ENCODE assay signal across 30 mouse cellular contexts in genomic region chr6:134301951-134302350, GRCm38 (mm10).
DNase-seq lines count a peak whose midpoint lies in the region; ATAC-seq and TF ChIP-seq lines count a peak whose summit lies in the region.
"Had no signal": no experiment of that assay in that cellular context is flagged by ENCODE, and none has a peak within 500 bp of the region (broad histone marks: within the 10 kb centered on the region; RNA-seq: fewer than 3 reads in every experiment).

No protein-coding gene starts in this region.

- WGBS in lung, postnatal 0 days, result 77% methylated on average over 1 of the region's 1 CpGs
- 93% methylated on average over 1 of the region's 1 CpGs for WGBS in forebrain, embryonic 16.5 days

- no peaks in the 10 kb centered on the region for H3K4me1 ChIP-seq in lung, postnatal 0 days (ENCODE audit: insufficient read depth, low read depth, low read length)
- no peaks in the 10 kb centered on the region for H3K4me1 ChIP-seq in forebrain, embryonic 16.5 days (replicated peaks; ENCODE audit: control insufficient read depth, insufficient read depth, low read length)
- H3K4me1 ChIP-seq: embryonic facial prominence, embryonic 10.5 days; embryonic facial prominence, embryonic 13.5 days; forebrain, embryonic 12.5 days; heart, embryonic 10.5 days; heart, embryonic 13.5 days; intestine, embryonic 15.5 days had no signal

- no peak for TF ChIP-seq CTCF in lung, postnatal 0 days (IDR thresholded peaks at IDR 0.05)

- no peak overlapping the region for H3K27ac ChIP-seq in lung, postnatal 0 days (ENCODE audit: low read length)
- no peak overlapping the region for H3K27ac ChIP-seq in forebrain, embryonic 16.5 days (ENCODE audit: low read length)
- H3K27ac ChIP-seq: embryonic facial prominence, embryonic 10.5 days; embryonic facial prominence, embryonic 13.5 days; forebrain, embryonic 12.5 days; gastrocnemius, adult 2 months; heart, adult 2 months; heart, embryonic 10.5 days; heart, embryonic 13.5 days; hindbrain, embryonic 14.5 days; hindbrain, postnatal 0 days; intestine, embryonic 15.5 days had no signal

- H3K4me3 ChIP-seq in lung, postnatal 0 days (ENCODE audit: low read depth, low read length), result no peak overlapping the region
- no peak overlapping the region for H3K4me3 ChIP-seq in forebrain, embryonic 16.5 days (replicated peaks; ENCODE audit: low read length)
- H3K4me3 ChIP-seq: embryonic facial prominence, embryonic 10.5 days; embryonic facial prominence, embryonic 13.5 days; erythroblast, embryonic 14.5 days; forebrain, embryonic 12.5 days; gastrocnemius, adult 2 months; heart, adult 2 months; heart, embryonic 10.5 days; heart, embryonic 13.5 days; intestine, embryonic 15.5 days had no signal

- H3K9me3 ChIP-seq in lung, postnatal 0 days (ENCODE audit: low read length), result no peaks in the 10 kb centered on the region
- H3K9me3 ChIP-seq in forebrain, embryonic 16.5 days (ENCODE audit: control insufficient read depth, low read length), result no peaks in the 10 kb centered on the region
- H3K9me3 ChIP-seq: embryonic facial prominence, embryonic 10.5 days; embryonic facial prominence, embryonic 13.5 days; forebrain, embryonic 12.5 days; heart, embryonic 10.5 days; heart, embryonic 13.5 days; intestine, embryonic 15.5 days had no signal

- H3K36me3 ChIP-seq in splenic B cell, adult 2 months (ENCODE audit: control insufficient read depth, insufficient read depth, low read length, poor library complexity, severe bottlenecking), result no peaks in the 10 kb centered on the region
- H3K36me3 ChIP-seq in lung, postnatal 0 days (ENCODE audit: insufficient read depth, low read length), result no peaks in the 10 kb centered on the region
- H3K36me3 ChIP-seq in forebrain, embryonic 16.5 days (ENCODE audit: control insufficient read depth, insufficient read depth), result no peaks in the 10 kb centered on the region
- H3K36me3 ChIP-seq: embryonic facial prominence, embryonic 10.5 days; embryonic facial prominence, embryonic 13.5 days; forebrain, embryonic 12.5 days; heart, embryonic 10.5 days; heart, embryonic 13.5 days; intestine, embryonic 15.5 days had no signal

- H3K27me3 ChIP-seq in splenic B cell, adult 2 months (ENCODE audit: control insufficient read depth, insufficient read depth, low read length, poor library complexity, severe bottlenecking), result no peaks in the 10 kb centered on the region
- H3K27me3 ChIP-seq in lung, postnatal 0 days (replicated peaks; ENCODE audit: insufficient read depth, low read length), result no peaks in the 10 kb centered on the region
- no peaks in the 10 kb centered on the region for H3K27me3 ChIP-seq in forebrain, embryonic 16.5 days (replicated peaks; ENCODE audit: control insufficient read depth, insufficient read depth, low read length)
- H3K27me3 ChIP-seq: embryonic facial prominence, embryonic 13.5 days; forebrain, embryonic 12.5 days; heart, embryonic 13.5 days; intestine, embryonic 15.5 days had no signal

- H3K4me2 ChIP-seq in lung, postnatal 0 days (replicated peaks; ENCODE audit: low read depth, low read length), result no peak overlapping the region
- H3K4me2 ChIP-seq in forebrain, embryonic 16.5 days (ENCODE audit: low read length), result no peak overlapping the region
- H3K4me2 ChIP-seq: embryonic facial prominence, embryonic 13.5 days; forebrain, embryonic 12.5 days; heart, embryonic 13.5 days; hindbrain, embryonic 14.5 days; intestine, embryonic 15.5 days had no signal

- ATAC-seq in CD4-positive, CD25-positive, alpha-beta regulatory T cell, adult 4 months, result peak; percentile 96
- no peak for ATAC-seq in lung, postnatal 0 days
- ATAC-seq in forebrain, embryonic 16.5 days, result no peak
- ATAC-seq: forebrain, postnatal 0 days; hindbrain, postnatal 0 days; intestine, embryonic 15.5 days had no signal

- TF ChIP-seq EP300 in lung, postnatal 0 days (IDR thresholded peaks at IDR 0.05), result no peak

- H3K9ac ChIP-seq in lung, postnatal 0 days (replicated peaks; ENCODE audit: low read depth), result no peak overlapping the region
- H3K9ac ChIP-seq in forebrain, embryonic 16.5 days (replicated peaks; ENCODE audit: low read depth, low read length), result no peak overlapping the region
- H3K9ac ChIP-seq: embryonic facial prominence, embryonic 13.5 days; forebrain, embryonic 12.5 days; forebrain, postnatal 0 days; heart, embryonic 13.5 days; hindbrain, embryonic 14.5 days; intestine, embryonic 15.5 days had no signal

- DNase-seq in A20 (ENCODE audit: low read depth, low spot score), result peak; percentile 38
- peak; percentile 79 for DNase-seq in induced T-regulatory cell, adult 2 months (ENCODE audit: low read depth)
- peak; percentile 14 for DNase-seq in splenic B cell, adult 2 months (ENCODE audit: low read depth, low spot score)
- DNase-seq in lung, postnatal 0 days (ENCODE audit: low spot score), result no peak
- DNase-seq in adrenal gland, postnatal 36 days, result no peak
- DNase-seq: adrenal gland, adult 8-10 months; adrenal gland, postnatal 25 days; B cell, adult 2 months; cerebellum, adult 18-20 months; cerebellum, adult 9-10 months; cerebellum, postnatal 25 days; embryo, embryonic 11 days; forebrain, postnatal 0 days; gastrocnemius, adult 2 months; gastrocnemius, postnatal 25 days; heart, adult 2 months; heart, postnatal 14 days; heart, postnatal 4 days; kidney, adult 11 months had no signal

Comparison
In these comparisons a context has a peak if more than half of its experiments do, and no peak if none do; other contexts are left out.
1. DNase-seq: peak in A20 (single experiment), induced T-regulatory cell, adult 2 months (single experiment) and splenic B cell, adult 2 months (single experiment); none in lung, postnatal 0 days (single experiment) and adrenal gland, postnatal 36 days (0 of 2).